Mouse (Mus musculus): Measurements from ENCODE around the gene Cnnm4.

DNA sequence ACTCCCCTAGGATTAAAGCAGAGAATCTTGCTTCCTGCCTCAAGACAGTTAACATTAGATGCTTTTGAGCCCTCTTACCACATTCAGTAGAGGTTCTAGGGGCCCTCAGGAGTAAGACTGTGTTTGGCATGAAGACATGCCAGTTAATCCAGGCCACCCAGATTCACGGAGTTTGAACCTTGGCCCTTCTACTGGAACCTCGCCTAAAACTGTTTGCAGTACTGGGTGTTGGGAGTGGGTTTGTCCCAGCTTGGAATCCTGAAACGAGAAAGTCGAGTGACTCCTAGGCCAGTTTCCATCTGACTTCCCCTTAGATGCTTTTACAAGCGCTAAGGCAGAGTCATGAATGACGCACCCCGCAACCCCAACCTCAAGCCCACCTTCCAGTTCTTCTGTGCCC, 5.0 kb downstream of the Cnnm4 start:
- no peak for TF ChIP-seq CTCF (IDR thresholded peaks at IDR 0.05)
- no peak for TF ChIP-seq EP300 (IDR thresholded peaks at IDR 0.05)

Data from lung, postnatal 0 days (tissue).